Mouse (Mus musculus) gastrocnemius, postnatal 4 days (tissue): Measurements from ENCODE around the gene Gm9046. TPM values are rescaled to one million over a fixed set of nuclear protein-coding genes. Genes with fewer than 3 reads are reported as not detected.
"Not testable (repeated sequence)": the region's sequence is repeated elsewhere in the genome, so short reads cannot be mapped to it uniquely, and the experiment has no call there.

Source experiments
- DNase-seq, 2 experiments: peaks; one replicate each; pipeline ENCODE4 v3.0.0; 2021 to 2022; ENCODE audit warnings: low spot score in 2 of 2, mixed read lengths in 2 of 2
- long read RNA-seq, 2 experiments: library from polyadenylated mRNA; stranded (forward); transcript quantifications; one replicate each; pipeline ENCODE4 v2.0.0; 2021
- total RNA-seq, 2 experiments: library from RNA; stranded (reverse); gene quantifications; 2 replicates each; pipeline ENCODE4 v1.2.3; 2021

Gm9046 gene
- not detected for total RNA-seq
- long read RNA-seq, experiment 1 = 0 reads
- long read RNA-seq, experiment 2 = 0 reads

- not testable (repeated sequence) for DNase-seq
These were observed at the start of gene Gm9046 for GRCm38 (mm10) chr10:118343155-118343554. Gene Gm9046, minus strand, starts transcription at chr10:118343255.

- DNase-seq = peak; percentile 61 to 80
These were observed 27.4 kb upstream of the Gm9046 start for GRCm38 (mm10) chr10:118370443-118370842.

- no peak for DNase-seq
These were observed 26.5 kb upstream of the Gm9046 start for GRCm38 (mm10) chr10:118369518-118369917.

- not testable (repeated sequence) for DNase-seq
These were observed 10.9 kb upstream of the Gm9046 start, which contains the start of gene Gm9049 for GRCm38 (mm10) chr10:118354005-118354404. Gene Gm9049, minus strand, starts transcription at chr10:118354105.

GRCm38 (mm10) chr10:118348579-118348978, 5.5 kb upstream of the Gm9046 start, which contains the start of gene Gm9048:
Gene Gm9048, minus strand, starts transcription at chr10:118348679.
- not testable (repeated sequence) for DNase-seq

GRCm38 (mm10) chr10:118337731-118338130, 5.3 kb downstream of the Gm9046 start, which contains the start of gene Gm9045:
Gene Gm9045, minus strand, starts transcription at chr10:118337831.
- not testable (repeated sequence) for DNase-seq

- not testable (repeated sequence) for DNase-seq
These were observed 10.7 kb downstream of the Gm9046 start, which contains the start of gene Gm9044 for GRCm38 (mm10) chr10:118332308-118332707. Gene Gm9044, minus strand, starts transcription at chr10:118332408.

GRCm38 (mm10) chr10:118326869-118327268, 16.2 kb downstream of the Gm9046 start, which contains the start of gene Gm9040:
Gene Gm9040, minus strand, starts transcription at chr10:118326969.
- DNase-seq = not testable (repeated sequence)

GRCm38 (mm10) chr10:118319024-118319423, 24.0 kb downstream of the Gm9046 start:
- DNase-seq = no peak

GRCm38 (mm10) chr10:118302133-118302532, 40.9 kb downstream of the Gm9046 start:
- DNase-seq = not testable (repeated sequence)

- DNase-seq = no peak
These were observed 48.1 kb downstream of the Gm9046 start, which contains the start of gene Iltifb for GRCm38 (mm10) chr10:118294938-118295337. Gene Iltifb, minus strand, starts transcription at chr10:118295038.

Other genes with a start within 250 kb of the Gm9046 start
- 1 to 10 TPM; 7.6 to 9.6 TPM for gene Mdm1, start 201.4 kb downstream of the Gm9046 start, total RNA-seq
- gene Il22, start 138.3 kb downstream of the Gm9046 start, total RNA-seq = not detected
- gene Gm32717, start 102.5 kb downstream of the Gm9046 start, total RNA-seq = under 1 TPM; 0.66 to 0.78 TPM
- under 1 TPM; 0.66 to 0.78 TPM for gene Gm32802, start 84.6 kb downstream of the Gm9046 start, total RNA-seq
- gene Iltifb, start 48.2 kb downstream of the Gm9046 start, total RNA-seq = not detected
- not detected for gene Gm9040, start 16.3 kb downstream of the Gm9046 start, total RNA-seq
- not detected for gene Gm9044, start 10.8 kb downstream of the Gm9046 start, total RNA-seq
- gene Gm9045, start 5.4 kb downstream of the Gm9046 start, total RNA-seq = not detected
- gene Gm9048, start 5.4 kb upstream of the Gm9046 start, total RNA-seq = not detected
- gene Gm9049, start 10.8 kb upstream of the Gm9046 start, total RNA-seq = not detected
- not detected for gene Ifng, start 97.8 kb upstream of the Gm9046 start, total RNA-seq